Mouse (Mus musculus): ENCODE measurements around the gene Tex50. TPM values are rescaled to one million over a fixed set of nuclear protein-coding genes. Genes with fewer than 3 reads are reported as not detected.
"Not testable (repeated sequence)": the region's sequence is repeated elsewhere in the genome, so short reads cannot be mapped to it uniquely, and the experiment has no call there.

Gene Tex50
- polyA plus RNA-seq (2016; fragmentation: Nextera tagmentation; extraction: Ambion mirVana): 0.21 and 0.38 TPM in 2 replicates

DNA sequence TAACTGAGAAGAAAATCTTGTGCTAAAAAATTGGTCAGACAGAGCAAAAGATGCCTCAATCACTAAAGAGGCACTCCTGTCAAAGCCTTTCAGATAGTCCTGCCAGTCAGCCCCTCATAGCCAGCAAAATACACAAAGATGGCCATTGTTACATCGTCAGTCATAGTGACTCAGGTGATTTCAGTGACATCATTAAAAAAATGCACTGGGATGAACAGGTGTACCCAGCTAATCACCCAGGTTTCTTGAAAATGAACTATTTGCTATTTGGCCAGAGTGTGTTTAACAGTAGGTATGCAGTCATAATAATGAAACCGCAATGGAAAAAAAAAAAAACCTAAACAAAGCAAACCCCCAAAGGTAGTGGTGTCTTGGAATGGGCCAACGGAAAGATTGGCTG is at the start of gene Tex50:
Gene Tex50, minus strand, starts transcription at position 101 of the 400 bp plus-strand sequence.
- DNase-seq (ENCODE audit: low spot score): no peak
- Histone ChIP-seq H3K27ac (replicated peaks) (no peak within 1 kb of the TSS), H3K36me3 (replicated peaks) (no peaks in the 10 kb centered on the region), H3K27me3 (replicated peaks; ENCODE audit: low read depth, poor library complexity, severe bottlenecking) (no peaks in the 10 kb centered on the region), H3K9me3 (no peaks in the 10 kb centered on the region), H3K4me1 (no peaks in the 10 kb centered on the region), H3K4me3 (no peak within 1 kb of the TSS)
- 91% methylated on average over 3 of the region's 3 CpGs for WGBS

GRCm38 (mm10) chr1:161199856-161200255 is 40.7 kb upstream of the Tex50 start:
- Histone ChIP-seq H3K27ac (replicated peaks) (no peak overlapping the region), H3K36me3 (replicated peaks) (no peaks in the 10 kb centered on the region), H3K27me3 (replicated peaks; ENCODE audit: low read depth, poor library complexity, severe bottlenecking) (no peaks in the 10 kb centered on the region), H3K4me3 (no peak overlapping the region), H3K4me1 (peaks cover 3% of the 10 kb centered on the region), H3K9me3 (no peaks in the 10 kb centered on the region)
- DNase-seq (ENCODE audit: low spot score): no peak
- WGBS: 78% methylated on average over 5 of the region's 5 CpGs

GRCm38 (mm10) chr1:161196364-161196763 is 37.2 kb upstream of the Tex50 start:
- H3K36me3 ChIP-seq (replicated peaks); H3K27me3 ChIP-seq (replicated peaks; ENCODE audit: low read depth, poor library complexity, severe bottlenecking); H3K4me1 ChIP-seq; DNase-seq (ENCODE audit: low spot score); H3K9me3 ChIP-seq: not testable (repeated sequence)
- H3K27ac ChIP-seq (replicated peaks): peak overlapping the region; percentile 77
- 65% methylated on average over 11 of the region's 11 CpGs for WGBS
- peak overlapping the region; percentile 57 for H3K4me3 ChIP-seq

- H3K4me3 ChIP-seq: peak overlapping the region; percentile 57
- H3K27ac ChIP-seq (replicated peaks): peak overlapping the region; percentile 77
- H3K4me1 ChIP-seq: peaks cover 3% of the 10 kb centered on the region
- WGBS: under 1% methylated on average over 16 of the region's 16 CpGs
- H3K9me3 ChIP-seq: no peaks in the 10 kb centered on the region
- H3K36me3 ChIP-seq (replicated peaks): no peaks in the 10 kb centered on the region
- DNase-seq (ENCODE audit: low spot score): peak; percentile 84
- no peaks in the 10 kb centered on the region for H3K27me3 ChIP-seq (replicated peaks; ENCODE audit: low read depth, poor library complexity, severe bottlenecking)
These were observed 36.6 kb upstream of the Tex50 start for GRCm38 (mm10) chr1:161195541-161196351.

DNA sequence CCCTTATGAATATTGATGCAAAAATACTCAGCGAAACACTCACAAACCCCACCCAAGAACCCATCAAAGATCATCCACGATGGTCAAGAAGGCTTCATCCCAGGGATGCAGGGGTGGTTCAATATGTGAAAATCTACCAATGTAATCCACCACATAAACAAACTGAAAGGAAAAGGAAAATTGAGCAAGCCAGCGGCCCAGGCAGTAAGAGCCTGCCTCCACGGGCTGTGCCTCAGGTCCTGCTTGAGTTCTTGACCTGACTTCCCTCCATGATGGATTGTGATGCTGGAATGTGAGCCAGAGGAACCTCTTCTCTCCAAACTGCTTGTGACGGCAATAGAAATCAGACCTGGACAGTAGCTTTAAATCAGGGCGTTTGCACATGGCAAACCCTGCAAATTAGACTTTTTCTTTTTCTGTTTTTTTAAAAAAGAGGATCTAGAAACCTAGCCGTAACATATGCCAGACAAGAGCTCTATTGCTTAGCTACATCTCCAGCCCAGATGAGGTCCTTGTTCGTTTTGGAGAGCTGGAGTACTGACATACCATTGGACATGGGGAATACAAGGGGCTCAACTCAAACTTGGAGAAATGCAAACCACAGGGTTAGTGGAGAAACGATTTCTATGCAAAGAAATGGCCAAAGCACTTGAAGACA is 31.3 kb upstream of the Tex50 start:
- Histone ChIP-seq H3K4me3 (no peak overlapping the region), H3K36me3 (replicated peaks) (no peaks in the 10 kb centered on the region), H3K4me1 (no peaks in the 10 kb centered on the region), H3K27ac (replicated peaks) (no peak overlapping the region), H3K9me3 (0 out of 2 replicates have a peak, but pooled peaks cover 3% of the 10 kb centered on the region), H3K27me3 (replicated peaks; ENCODE audit: low read depth, poor library complexity, severe bottlenecking) (no peaks in the 10 kb centered on the region)
- DNase-seq (ENCODE audit: low spot score): no peak
- 79% methylated on average over 9 of the region's 9 CpGs for WGBS

GRCm38 (mm10) chr1:161185431-161185830 is 26.3 kb upstream of the Tex50 start:
- no peaks in the 10 kb centered on the region for H3K36me3 ChIP-seq (replicated peaks)
- no peak overlapping the region for H3K4me3 ChIP-seq
- no peaks in the 10 kb centered on the region for H3K27me3 ChIP-seq (replicated peaks; ENCODE audit: low read depth, poor library complexity, severe bottlenecking)
- no peak overlapping the region for H3K27ac ChIP-seq (replicated peaks)
- peaks cover 12% of the 10 kb centered on the region for H3K4me1 ChIP-seq
- no peak for DNase-seq (ENCODE audit: low spot score)
- 0 out of 2 replicates have a peak, but pooled peaks cover 3% of the 10 kb centered on the region for H3K9me3 ChIP-seq
- 86% methylated on average over 3 of the region's 3 CpGs for WGBS

DNA sequence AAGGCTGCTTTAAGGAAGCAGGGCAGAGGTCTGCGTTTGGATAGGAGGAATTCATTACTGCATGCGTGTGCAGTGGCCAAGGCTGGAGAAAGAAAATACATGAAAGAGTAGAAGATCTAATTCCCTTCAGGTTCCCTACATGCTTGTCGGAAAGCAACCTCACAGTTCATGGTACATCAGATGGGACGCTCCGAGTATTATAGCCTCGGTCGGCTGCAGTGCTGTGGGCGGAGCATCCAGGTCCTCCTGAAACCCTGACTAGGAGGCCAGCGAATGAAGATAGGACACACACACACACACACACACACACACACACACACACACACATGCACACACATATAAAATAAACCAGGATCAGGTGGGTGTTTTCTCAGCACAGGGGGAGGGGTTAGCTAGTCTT is 24.6 kb upstream of the Tex50 start:
- Histone ChIP-seq H3K4me1 (peaks cover 12% of the 10 kb centered on the region), H3K36me3 (replicated peaks) (no peaks in the 10 kb centered on the region), H3K27me3 (replicated peaks; ENCODE audit: low read depth, poor library complexity, severe bottlenecking) (no peaks in the 10 kb centered on the region), H3K4me3 (peak overlapping the region; percentile 29; the same call in 1 of the 2 replicates), H3K27ac (replicated peaks) (no peak overlapping the region), H3K9me3 (peaks cover 6% of the 10 kb centered on the region; the same call in 1 of the 2 replicates)
- DNase-seq (ENCODE audit: low spot score): peak; percentile 37
- 46% methylated on average over 9 of the region's 9 CpGs for WGBS

DNA sequence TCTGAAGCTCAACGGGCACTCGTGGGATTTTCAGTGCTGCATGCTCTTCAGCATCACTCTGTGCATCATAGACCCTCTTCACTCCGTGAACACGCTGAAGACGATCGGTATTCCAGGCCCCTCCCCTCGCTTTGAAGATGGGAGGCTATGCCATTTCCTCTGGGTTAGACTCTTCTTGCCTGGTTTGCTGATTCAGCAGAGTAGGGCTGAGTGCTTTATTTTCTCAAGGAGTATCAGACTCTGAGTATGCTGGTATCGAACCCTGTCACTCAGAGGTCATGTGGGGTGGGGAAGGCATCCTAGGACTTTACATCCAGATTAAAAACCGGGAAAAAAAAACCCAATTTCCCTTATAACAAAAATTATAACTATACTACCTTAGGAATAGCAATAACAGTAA is 23.3 kb upstream of the Tex50 start:
- peaks cover 12% of the 10 kb centered on the region for H3K4me1 ChIP-seq
- H3K27ac ChIP-seq (replicated peaks): no peak overlapping the region
- WGBS: 83% methylated on average over 9 of the region's 9 CpGs
- H3K9me3 ChIP-seq: peaks cover 6% of the 10 kb centered on the region; the same call in 1 of the 2 replicates
- no peaks in the 10 kb centered on the region for H3K27me3 ChIP-seq (replicated peaks; ENCODE audit: low read depth, poor library complexity, severe bottlenecking)
- H3K4me3 ChIP-seq: no peak overlapping the region
- no peak for DNase-seq (ENCODE audit: low spot score)
- no peaks in the 10 kb centered on the region for H3K36me3 ChIP-seq (replicated peaks)

DNA sequence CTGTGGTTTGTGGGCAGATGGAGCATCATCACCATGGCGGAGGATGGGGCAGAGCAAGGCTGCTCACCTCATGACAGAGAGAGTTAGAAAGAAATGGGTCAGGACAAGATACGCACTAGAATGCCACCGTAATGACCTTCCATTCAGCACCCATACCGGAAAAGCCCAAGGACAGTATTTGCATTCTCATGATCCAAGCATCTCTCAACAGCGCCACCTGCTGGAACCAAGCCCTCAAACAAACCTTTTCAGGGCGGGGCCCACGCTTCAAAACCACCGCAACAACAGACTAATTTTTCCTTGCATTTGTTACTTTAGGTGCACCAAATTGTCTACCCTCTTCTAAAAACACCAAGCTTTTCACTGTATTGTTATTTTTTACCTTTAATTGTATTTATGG is 21.6 kb upstream of the Tex50 start:
- Histone ChIP-seq H3K4me3 (no peak overlapping the region), H3K27ac (replicated peaks) (no peak overlapping the region), H3K27me3 (replicated peaks; ENCODE audit: low read depth, poor library complexity, severe bottlenecking) (no peaks in the 10 kb centered on the region), H3K4me1 (peaks cover 12% of the 10 kb centered on the region), H3K9me3 (peaks cover 6% of the 10 kb centered on the region; the same call in 1 of the 2 replicates), H3K36me3 (replicated peaks) (no peaks in the 10 kb centered on the region)
- DNase-seq (ENCODE audit: low spot score): peak; percentile 68
- 52% methylated on average over 8 of the region's 8 CpGs for WGBS

DNA sequence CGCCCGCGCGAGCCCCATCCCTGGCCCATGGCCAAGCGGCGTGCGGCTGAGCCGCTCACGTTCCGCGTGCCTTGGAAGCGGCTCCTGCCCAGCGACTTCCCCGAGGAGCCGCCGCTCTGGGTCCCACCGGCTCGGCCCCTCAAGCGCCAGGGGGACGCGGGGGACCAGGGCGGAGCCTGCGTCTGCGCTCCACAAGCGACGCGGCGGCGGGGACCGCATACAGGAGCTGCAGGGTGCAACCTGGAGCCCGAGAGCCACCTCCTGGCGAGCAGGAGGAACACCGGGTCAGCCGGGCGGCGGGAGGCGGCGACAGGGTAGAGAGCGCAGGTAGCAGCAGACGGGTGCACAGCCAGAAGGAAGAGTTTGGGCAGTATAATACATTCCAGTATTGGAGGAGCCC is 11.5 kb upstream of the Tex50 start:
- DNase-seq (ENCODE audit: low spot score): peak; percentile 88
- peak overlapping the region; percentile 61 for H3K4me3 ChIP-seq
- WGBS: 1% methylated on average over 40 of the region's 40 CpGs
- peak overlapping the region; percentile 59 for H3K27ac ChIP-seq (replicated peaks)
- peaks cover 53% of the 10 kb centered on the region for H3K27me3 ChIP-seq (replicated peaks; ENCODE audit: low read depth, poor library complexity, severe bottlenecking)
- peaks cover 3% of the 10 kb centered on the region; the same call in 1 of the 2 replicates for H3K4me1 ChIP-seq
- H3K36me3 ChIP-seq (replicated peaks): no peaks in the 10 kb centered on the region
- no peaks in the 10 kb centered on the region for H3K9me3 ChIP-seq

GRCm38 (mm10) chr1:161160266-161160665 is 1.2 kb upstream of the Tex50 start:
- no peak for DNase-seq (ENCODE audit: low spot score)
- Histone ChIP-seq H3K27ac (replicated peaks) (no peak overlapping the region), H3K9me3 (no peaks in the 10 kb centered on the region), H3K36me3 (replicated peaks) (no peaks in the 10 kb centered on the region), H3K4me3 (no peak overlapping the region), H3K4me1 (no peaks in the 10 kb centered on the region), H3K27me3 (replicated peaks; ENCODE audit: low read depth, poor library complexity, severe bottlenecking) (no peaks in the 10 kb centered on the region)
- WGBS: 60% methylated on average over 4 of the region's 4 CpGs

- no peaks in the 10 kb centered on the region for H3K4me1 ChIP-seq
- H3K27me3 ChIP-seq (replicated peaks; ENCODE audit: low read depth, poor library complexity, severe bottlenecking): no peaks in the 10 kb centered on the region
- DNase-seq (ENCODE audit: low spot score): no peak
- no peak overlapping the region for H3K27ac ChIP-seq (replicated peaks)
- H3K4me3 ChIP-seq: no peak overlapping the region
- 91% methylated on average over 10 of the region's 10 CpGs for WGBS
- H3K36me3 ChIP-seq (replicated peaks): no peaks in the 10 kb centered on the region
- no peaks in the 10 kb centered on the region for H3K9me3 ChIP-seq
These were observed 2.6 kb downstream of the Tex50 start for GRCm38 (mm10) chr1:161156546-161156945.

DNA sequence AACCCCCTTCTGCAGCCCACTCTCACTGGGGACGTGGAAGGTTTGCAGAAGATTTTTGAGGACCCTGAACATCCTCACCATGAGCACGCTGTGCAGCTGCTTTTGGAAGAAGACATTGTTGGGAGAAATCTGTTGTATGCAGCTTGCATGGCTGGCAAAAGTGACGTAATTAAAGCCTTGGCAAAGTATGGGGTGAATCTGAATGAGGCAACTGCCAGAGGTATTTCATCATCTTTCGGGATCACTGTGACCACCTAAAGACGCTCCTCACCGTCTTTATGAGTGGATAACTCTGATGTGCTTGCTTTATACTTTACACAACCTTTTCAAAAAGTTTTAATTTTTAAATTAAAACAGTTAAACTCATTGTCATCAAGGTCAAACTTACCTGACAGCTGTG is 8.0 kb downstream of the Tex50 start:
- WGBS: 82% methylated on average over 6 of the region's 6 CpGs

More for the DNA sequence above, 8.0 kb downstream of the Tex50 start:
- Histone ChIP-seq H3K4me3 (no peak overlapping the region), H3K9me3 (no peaks in the 10 kb centered on the region), H3K4me1 (no peaks in the 10 kb centered on the region), H3K27me3 (replicated peaks; ENCODE audit: low read depth, poor library complexity, severe bottlenecking) (no peaks in the 10 kb centered on the region), H3K36me3 (replicated peaks) (no peaks in the 10 kb centered on the region), H3K27ac (replicated peaks) (no peak overlapping the region)
- no peak for DNase-seq (ENCODE audit: low spot score)

All from embryonic facial prominence, embryonic 10.5 days (tissue).